Mouse (Mus musculus): ENCODE measurements around the gene Trpm3.

Gene Trpm3

GRCm38 (mm10) chr19:22656466-22657215, 517.8 kb downstream of the Trpm3 start:
- no peak for DNase-seq

- DNase-seq, result no peak
Observed at GRCm38 (mm10) chr19:22657251-22657650, 518.4 kb downstream of the Trpm3 start.

DNA sequence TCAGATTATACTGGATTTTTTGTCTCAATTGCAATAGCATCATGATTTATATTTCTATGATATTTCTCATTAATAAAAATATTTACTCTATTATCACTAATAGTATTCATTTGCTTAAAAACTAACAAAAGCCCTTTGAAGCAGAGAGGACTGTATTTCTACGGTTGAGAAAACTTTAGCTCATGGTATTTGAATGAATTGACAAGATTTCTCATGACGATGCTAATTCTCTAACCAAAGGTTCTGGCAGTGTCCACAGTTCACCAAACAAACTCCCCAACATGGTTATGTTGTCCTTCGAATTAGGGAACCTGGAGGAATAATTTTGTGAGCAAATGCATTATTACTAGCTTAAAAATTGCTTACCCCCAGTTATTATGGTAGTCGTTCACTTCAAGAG, 526.6 kb downstream of the Trpm3 start:
- no peak for DNase-seq

DNA sequence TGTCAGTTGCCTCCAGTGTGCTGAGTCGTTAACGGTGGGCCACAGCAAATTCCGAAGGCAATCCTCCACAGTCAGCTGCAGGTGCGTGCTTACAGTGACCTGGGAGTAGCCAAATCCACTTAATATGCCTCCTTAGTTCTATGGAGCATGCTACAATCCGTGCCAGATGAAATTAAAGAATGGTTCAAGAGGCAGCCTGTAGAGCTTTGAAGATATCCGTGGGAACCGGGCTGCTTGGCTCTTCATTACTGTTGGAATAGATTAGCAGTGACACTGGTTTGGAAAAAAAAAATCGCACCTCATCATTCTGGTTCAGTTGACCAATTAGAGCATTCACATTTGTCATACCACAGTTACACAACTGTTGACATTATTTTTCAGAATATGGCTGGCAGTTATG, 531.4 kb downstream of the Trpm3 start:
- DNase-seq, result no peak

DNA sequence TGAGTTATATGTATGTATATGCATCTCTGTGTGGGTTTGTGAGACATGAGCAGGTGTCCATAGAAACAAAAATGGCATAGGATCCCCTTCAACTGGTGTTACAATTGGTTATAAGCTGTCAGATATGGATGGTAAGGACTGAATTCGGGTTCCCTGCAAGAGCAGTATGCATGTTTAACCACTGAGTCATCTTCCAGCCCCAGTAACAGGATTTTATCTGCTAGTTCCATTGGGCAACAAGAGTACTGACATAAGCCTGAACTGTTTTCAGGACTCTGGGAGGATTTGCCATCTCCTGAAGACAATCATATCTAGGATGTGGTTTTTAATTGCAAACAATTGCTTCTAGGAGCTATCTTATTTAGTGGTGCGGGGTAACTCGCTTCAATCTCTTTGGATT, 534.0 kb downstream of the Trpm3 start:
- no peak for DNase-seq

GRCm38 (mm10) chr19:22676206-22676605, 537.4 kb downstream of the Trpm3 start:
- no peak for DNase-seq

- DNase-seq, result no peak
Observed at GRCm38 (mm10) chr19:22682238-22682637, 543.4 kb downstream of the Trpm3 start.

DNA sequence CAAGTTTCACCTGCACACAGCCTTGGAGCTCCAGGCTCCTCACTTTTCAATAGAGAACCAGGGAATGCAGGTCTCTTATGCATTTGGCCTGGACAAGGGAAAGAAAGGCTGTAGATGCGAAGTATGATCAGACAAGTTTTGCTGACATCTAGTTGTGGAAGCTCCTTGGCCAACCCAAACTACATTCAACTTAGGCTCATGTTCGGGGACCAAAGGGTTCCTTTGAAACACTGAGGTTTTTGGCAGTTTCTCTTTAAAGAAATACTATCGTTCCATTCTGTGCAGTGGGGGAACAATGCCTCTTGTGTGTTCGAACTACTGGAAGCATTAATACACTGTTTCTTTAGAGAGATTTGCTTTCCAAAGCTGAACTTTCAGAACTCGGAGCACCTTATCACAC, 553.1 kb downstream of the Trpm3 start:
- no peak for DNase-seq

DNA sequence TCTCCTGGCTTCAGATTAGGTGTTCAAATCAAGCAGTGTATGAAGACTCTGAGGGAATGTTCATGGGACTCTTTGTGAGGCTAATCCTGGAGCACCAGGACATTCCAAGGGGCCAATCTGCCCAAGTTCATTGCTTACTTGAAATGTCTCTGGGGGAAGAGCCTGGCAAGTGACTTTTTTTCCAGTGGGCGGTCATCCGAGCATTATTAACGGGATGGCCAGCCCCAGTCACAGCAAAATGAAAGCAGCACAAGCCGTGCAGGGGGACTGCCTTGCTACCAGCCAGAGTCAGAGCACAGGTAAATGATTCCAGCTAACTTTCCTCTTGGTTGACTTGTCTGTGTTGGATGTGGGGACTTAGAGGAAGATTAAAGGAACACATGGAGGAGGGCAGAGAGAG, 553.7 kb downstream of the Trpm3 start:
- peak in 1 of 2 experiments; percentile 38 for DNase-seq

- no peak for DNase-seq
Observed at GRCm38 (mm10) chr19:22692956-22693355, 554.1 kb downstream of the Trpm3 start.

DNA sequence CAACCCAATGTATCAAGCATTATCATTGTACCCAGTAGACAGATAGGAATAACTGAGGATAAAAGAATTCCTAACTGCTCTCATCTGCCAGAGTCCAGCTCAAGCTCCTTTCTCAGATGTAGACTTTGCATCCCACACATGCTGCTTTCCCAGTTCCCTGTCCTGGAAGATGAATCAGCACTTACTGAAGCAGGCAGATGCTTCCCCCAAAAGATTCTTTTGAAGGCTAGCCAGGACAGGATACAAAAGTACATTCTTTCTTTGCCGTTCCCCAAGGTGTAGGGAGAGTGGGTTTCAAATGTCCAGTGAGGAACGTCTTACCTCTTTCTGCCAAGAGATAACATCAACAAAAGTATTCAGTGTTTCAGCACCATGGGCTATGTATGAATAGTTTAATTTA, 556.6 kb downstream of the Trpm3 start:
- DNase-seq, result no peak

DNA sequence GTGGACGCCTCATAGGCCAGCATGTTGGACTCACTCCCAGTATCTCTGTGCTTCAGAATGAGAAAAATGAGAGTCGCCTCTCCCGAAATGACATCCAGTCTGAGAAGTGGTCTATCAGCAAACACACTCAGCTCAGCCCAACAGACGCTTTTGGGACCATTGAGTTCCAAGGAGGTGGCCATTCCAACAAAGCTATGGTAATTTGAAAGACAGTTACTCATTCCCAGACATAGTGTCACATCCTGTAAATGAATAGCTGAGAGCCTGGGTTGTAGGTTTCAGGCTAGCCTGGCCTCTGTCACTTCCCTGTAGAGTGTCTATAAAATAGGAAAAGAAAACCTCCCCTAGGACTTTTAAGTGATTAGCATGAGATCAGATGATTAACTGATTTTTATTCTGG, 559.9 kb downstream of the Trpm3 start:
- peak in 1 of 2 experiments; percentile 19 for DNase-seq

GRCm38 (mm10) chr19:22700871-22701651, 562.2 kb downstream of the Trpm3 start:
- DNase-seq, result peak; percentile 69 to 86

DNA sequence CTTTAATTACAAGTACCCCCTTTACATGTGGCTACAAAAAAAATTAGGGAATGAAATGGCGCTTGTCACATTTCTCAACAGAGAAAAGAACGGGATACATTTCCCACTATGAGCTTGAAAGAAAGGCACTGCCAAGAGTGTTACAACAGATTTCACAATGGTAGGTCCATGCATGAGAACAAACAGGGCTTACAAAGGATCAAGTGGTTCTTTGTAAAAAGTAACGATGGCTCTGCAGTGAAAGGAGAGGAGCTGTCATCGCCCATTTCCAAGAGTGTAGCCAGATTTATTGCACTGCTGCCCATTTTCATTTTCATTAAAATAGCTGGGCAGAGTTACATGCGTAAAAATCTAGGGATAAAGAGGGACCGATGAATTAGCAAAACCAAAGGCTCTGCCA, 565.0 kb downstream of the Trpm3 start:
- no peak for DNase-seq

DNA sequence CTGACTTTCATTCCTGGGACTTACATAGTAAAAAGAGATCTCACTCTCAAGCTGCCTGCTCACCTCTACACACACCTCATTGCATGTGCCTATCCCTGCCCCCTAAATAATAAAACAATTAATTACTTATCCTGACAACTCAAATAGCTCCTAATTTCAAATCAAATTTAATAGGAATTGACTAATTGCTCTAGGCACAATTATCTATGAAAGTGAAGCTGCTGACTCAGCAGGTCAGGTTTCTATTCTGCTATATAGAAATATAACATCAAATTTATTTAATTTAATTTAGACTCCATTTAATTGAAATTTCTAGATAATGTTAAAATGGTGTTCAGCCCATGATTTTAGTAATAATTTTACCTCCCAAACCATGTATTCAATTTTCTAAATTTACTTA, 566.6 kb downstream of the Trpm3 start:
- no peak for DNase-seq

DNA sequence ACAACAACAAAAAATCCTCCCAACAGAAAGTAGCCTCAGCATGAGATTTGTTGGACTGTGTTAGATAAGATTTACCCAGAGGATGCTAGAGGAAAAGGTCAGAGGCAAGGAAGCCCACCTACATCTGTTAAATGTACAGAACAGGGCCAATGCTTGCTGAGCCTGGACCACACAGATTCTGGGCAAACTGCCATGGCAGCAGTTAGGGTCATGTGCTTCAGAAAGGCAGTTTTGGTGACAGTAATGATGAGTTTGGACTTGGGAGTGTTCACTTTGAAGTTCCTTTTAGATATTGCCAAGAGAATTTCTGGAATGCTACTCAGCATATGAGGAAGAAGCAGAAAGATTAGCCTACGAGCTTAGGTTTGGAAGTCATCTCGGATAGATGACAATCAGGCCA, 580.2 kb downstream of the Trpm3 start:
- DNase-seq, result no peak

- DNase-seq, result peak; percentile 3 to 35
Observed at GRCm38 (mm10) chr19:22729846-22730245, 591.0 kb downstream of the Trpm3 start.

GRCm38 (mm10) chr19:22730971-22731370, 592.1 kb downstream of the Trpm3 start:
- no peak for DNase-seq

- DNase-seq, result no peak
Observed at GRCm38 (mm10) chr19:22736870-22737269, 598.0 kb downstream of the Trpm3 start.

- DNase-seq, result no peak
Observed at GRCm38 (mm10) chr19:22739240-22739639, 600.4 kb downstream of the Trpm3 start.

DNA sequence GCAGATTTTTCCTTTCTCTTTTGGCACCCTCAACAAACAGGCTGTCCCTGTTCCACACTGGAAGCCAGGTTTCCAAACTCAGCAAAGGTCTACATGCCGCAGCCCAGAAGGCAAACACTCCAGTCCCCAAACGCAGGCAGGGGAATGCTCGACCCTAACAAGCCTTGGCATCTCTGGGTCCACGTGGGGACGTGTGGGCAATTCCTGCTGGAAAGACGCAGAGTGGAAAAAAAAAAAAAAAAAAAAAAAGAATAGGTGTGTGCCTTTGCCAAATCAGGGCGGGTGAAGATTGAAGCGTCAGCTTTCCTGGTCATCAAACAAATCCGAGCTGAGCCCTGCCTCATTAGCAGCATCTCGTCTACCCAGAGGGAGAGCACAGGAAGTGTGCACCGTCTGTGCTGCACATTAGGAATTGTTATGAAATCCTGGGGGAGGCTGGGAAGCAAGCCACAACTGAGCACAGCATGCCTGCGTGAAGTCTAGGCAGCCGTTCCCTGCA, 614.5 kb downstream of the Trpm3 start:
- no peak for DNase-seq

- DNase-seq, result no peak
Observed at GRCm38 (mm10) chr19:22754071-22754470, 615.2 kb downstream of the Trpm3 start.

DNA sequence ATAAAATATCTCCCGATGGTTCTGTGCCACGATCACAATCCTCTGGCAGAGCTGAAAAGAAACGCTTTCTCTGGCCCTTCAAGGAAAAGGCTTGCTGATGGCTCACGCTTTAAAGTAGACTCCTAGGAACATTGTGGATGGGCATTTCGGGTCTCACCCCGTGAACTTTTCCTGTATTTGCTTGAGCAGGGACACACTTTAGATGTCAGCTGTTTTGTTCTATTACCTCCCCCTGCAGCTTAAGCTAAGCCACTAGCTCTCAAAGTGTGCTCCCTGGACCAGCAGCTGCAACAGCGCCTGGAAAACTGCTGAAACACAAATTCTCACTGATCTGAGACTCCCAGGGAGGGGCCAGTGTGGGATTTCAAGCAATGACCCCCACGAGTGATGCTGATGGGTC, 615.7 kb downstream of the Trpm3 start:
- no peak for DNase-seq

DNA sequence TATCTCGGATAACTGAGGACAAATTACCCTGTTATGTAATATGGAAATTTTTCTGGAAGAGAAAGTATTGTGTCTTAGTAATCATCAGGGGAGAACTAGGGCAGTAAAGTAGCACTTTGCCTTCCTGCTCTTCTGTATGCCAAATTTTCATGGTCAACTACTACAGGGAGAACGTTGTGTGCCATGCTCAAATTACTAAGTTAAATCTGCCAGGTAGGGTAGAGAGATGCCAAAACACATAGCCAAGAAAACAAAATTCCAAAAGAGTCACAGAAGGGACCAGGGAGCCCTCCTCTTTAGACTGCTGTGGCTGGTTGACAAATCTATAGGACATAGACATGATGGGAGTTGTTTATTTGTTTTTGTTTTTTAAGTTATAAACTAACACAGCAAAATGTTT, 619.6 kb downstream of the Trpm3 start:
- no peak for DNase-seq
